Mouse (Mus musculus) midbrain, postnatal 0 days (tissue): Measurements from ENCODE around the gene Col24a1. TPM values are rescaled to one million over a fixed set of nuclear protein-coding genes. Genes with fewer than 3 reads are reported as not detected.

Experiments used
- ATAC-seq: fragments of 200-750 bp; cut with Nextera tagmentation; 2 replicates; pipeline ENCODE4 v1.8.0; 2017; ENCODE audit warnings: moderate number of reproducible peaks, mild to moderate bottlenecking, moderate TSS enrichment, moderate library complexity; ENCODE audit not compliant: low FRiP score
- DNase-seq: peaks from one replicate; pipeline ENCODE4 v3.0.0-alpha.2; 2015; ENCODE audit warnings: low spot score
- H3K27ac ChIP-seq: fragments of 300-500 bp; sonication (generic); 2 replicates; pipeline ENCODE4 v1.5.1; 2014; ENCODE audit warnings: low read depth, mild to moderate bottlenecking, low read length, mixed read lengths
- H3K27me3 ChIP-seq: fragments of 300-500 bp; sonication (generic); 2 replicates; pipeline ENCODE4 v1.6.1; 2014; ENCODE audit warnings: low read length, control low read depth, mixed read lengths; ENCODE audit not compliant: insufficient read depth
- H3K36me3 ChIP-seq: fragments of 300-500 bp; sonication (generic); 2 replicates; pipeline ENCODE4 v1.6.1; 2014; ENCODE audit warnings: low read length, control low read depth, mixed read lengths; ENCODE audit not compliant: insufficient read depth
- H3K4me1 ChIP-seq: fragments of 300-500 bp; sonication (generic); 2 replicates; pipeline ENCODE4 v1.6.1; 2014; ENCODE audit warnings: mild to moderate bottlenecking, control low read depth, antibody characterized with exemption, low read length, mixed read lengths; ENCODE audit not compliant: insufficient read depth
- H3K4me2 ChIP-seq: fragments of 300-500 bp; sonication (generic); 2 replicates; pipeline ENCODE4 v1.6.1; 2014; ENCODE audit warnings: low read depth, mild to moderate bottlenecking, low read length, mixed read lengths; ENCODE audit not compliant: poor library complexity, severe bottlenecking
- H3K4me3 ChIP-seq: fragments of 300-500 bp; sonication (generic); 2 replicates; pipeline ENCODE4 v1.5.1; 2014; ENCODE audit warnings: low read depth, mild to moderate bottlenecking, low read length, moderate library complexity
- H3K9ac ChIP-seq: fragments of 300-500 bp; sonication (generic); replicated peaks from 2 replicates; pipeline ENCODE4 v1.6.1; 2014; ENCODE audit warnings: mild to moderate bottlenecking, low read length, moderate library complexity, mixed read lengths; ENCODE audit not compliant: poor library complexity, severe bottlenecking
- H3K9me3 ChIP-seq: fragments of 300-500 bp; sonication (generic); 2 replicates; pipeline ENCODE4 v1.6.1; 2016; ENCODE audit warnings: low read length, control low read depth
- CTCF ChIP-seq: IDR thresholded peaks from 2 replicates; pipeline ENCODE4 v1.5.1; 2016; ENCODE audit warnings: antibody characterized with exemption, mild to moderate bottlenecking
- WGBS: fragments of 180-500 bp; shearing (Covaris S2); extraction: QIAGEN DNeasy Blood & Tissue Kit; methylation state at CpG from one replicate; pipeline ENCODE4 v1.1.7; 2014; 5-methylcytosine and 5-hydroxymethylcytosine counted together
- polyA plus RNA-seq: library from polyadenylated mRNA; unstranded; fragments of >200 nt; fragmentation: Nextera tagmentation; extraction: Ambion mirVana; gene quantifications from 2 replicates; pipeline ENCODE4 v1.2.1, GENCODE M21; 2015
- total RNA-seq: library from RNA; depleted of rRNA; stranded (reverse); fragments of >200 nt; gene quantifications from 2 replicates; pipeline ENCODE4 v1.2.3, GENCODE M21; 2014

Gene Col24a1
- total and polyA plus RNA-seq, 2 experiments from 2014 or later, result 0.47 to 1.1 TPM

GRCm38 (mm10) chr3:145263131-145263530 is 29.1 kb upstream of the Col24a1 start:
- Histone ChIP-seq H3K36me3 (no peaks in the 10 kb centered on the region), H3K4me2 (no peak overlapping the region), H3K4me3 (no peak overlapping the region), H3K4me1 (no peaks in the 10 kb centered on the region), H3K27me3 (no peaks in the 10 kb centered on the region), H3K27ac (no peak overlapping the region), H3K9ac (no peak overlapping the region), H3K9me3 (no peaks in the 10 kb centered on the region)
- 74% methylated on average over 4 of the region's 4 CpGs for WGBS
- TF ChIP-seq CTCF, result no peak
- no peak for ATAC-seq
- no peak for DNase-seq

- Histone ChIP-seq H3K27ac (no peak overlapping the region), H3K9me3 (no peaks in the 10 kb centered on the region), H3K4me1 (no peaks in the 10 kb centered on the region), H3K27me3 (no peaks in the 10 kb centered on the region), H3K9ac (no peak overlapping the region), H3K4me2 (no peak overlapping the region), H3K4me3 (no peak overlapping the region), H3K36me3 (no peaks in the 10 kb centered on the region)
- DNase-seq (no peak), ATAC-seq (no peak)
- no peak for TF ChIP-seq CTCF
- 91% methylated on average over 7 of the region's 7 CpGs for WGBS
These were observed 24.2 kb upstream of the Col24a1 start for GRCm38 (mm10) chr3:145268066-145268465.

DNA sequence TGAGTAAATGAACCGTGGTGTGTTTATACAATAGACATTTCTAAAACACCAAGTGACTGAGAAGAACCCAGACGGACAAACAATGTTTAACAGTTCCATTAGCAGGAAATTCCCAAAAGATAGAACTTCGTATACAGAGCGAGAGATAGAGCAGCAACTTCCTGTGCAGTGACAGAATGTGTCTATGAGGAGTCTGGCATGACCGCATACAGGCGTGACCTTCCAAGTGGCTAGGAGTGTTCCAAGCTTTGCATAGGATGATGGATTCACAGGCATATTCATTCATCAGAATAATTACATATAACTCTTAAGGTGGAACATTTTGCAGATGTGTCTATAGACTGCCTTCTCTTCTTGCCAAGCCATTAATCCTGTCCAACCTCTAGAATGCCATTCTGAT is 18.1 kb upstream of the Col24a1 start:
- H3K9me3 ChIP-seq, result no peaks in the 10 kb centered on the region
- H3K9ac ChIP-seq, result no peak overlapping the region
- DNase-seq (no peak), ATAC-seq (no peak)
- H3K4me3 ChIP-seq, result no peak overlapping the region
- no peaks in the 10 kb centered on the region for H3K4me1 ChIP-seq
- no peak overlapping the region for H3K4me2 ChIP-seq
- H3K36me3 ChIP-seq, result no peaks in the 10 kb centered on the region
- no peak for TF ChIP-seq CTCF
- no peaks in the 10 kb centered on the region for H3K27me3 ChIP-seq
- no peak overlapping the region for H3K27ac ChIP-seq
- 92% methylated on average over 6 of the region's 6 CpGs for WGBS

GRCm38 (mm10) chr3:145293207-145293606 is 935 bp downstream of the Col24a1 start:
- Histone ChIP-seq H3K9me3 (no peaks in the 10 kb centered on the region), H3K4me1 (peaks cover 7% of the 10 kb centered on the region; the same call in 1 of the 2 replicates), H3K27me3 (no peaks in the 10 kb centered on the region), H3K9ac (peak overlapping the region; percentile 51), H3K4me2 (peak overlapping the region; percentile 83), H3K4me3 (peak overlapping the region; percentile 37), H3K36me3 (no peaks in the 10 kb centered on the region), H3K27ac (no peak overlapping the region)
- WGBS, result 6% methylated on average over 9 of the region's 9 CpGs
- TF ChIP-seq CTCF, result no peak
- ATAC-seq (no peak; the same call in 1 of the 2 replicates), DNase-seq (peak; percentile 28)

GRCm38 (mm10) chr3:145293623-145294307 is 1.5 kb downstream of the Col24a1 start:
- 74% methylated on average over 12 of the region's 12 CpGs for WGBS
- 0 out of 2 replicates have a peak overlapping the region, but pooled peaks have one; percentile 51 for H3K9ac ChIP-seq
- H3K4me1 ChIP-seq, result peaks cover 7% of the 10 kb centered on the region; the same call in 1 of the 2 replicates
- ATAC-seq (0 out of 2 replicates have a peak, but pooled peaks have one; percentile 25), DNase-seq (no peak)
- TF ChIP-seq CTCF, result no peak
- no peaks in the 10 kb centered on the region for H3K9me3 ChIP-seq
- no peaks in the 10 kb centered on the region for H3K36me3 ChIP-seq
- H3K27ac ChIP-seq, result no peak overlapping the region
- no peaks in the 10 kb centered on the region for H3K27me3 ChIP-seq
- peak overlapping the region; percentile 83 for H3K4me2 ChIP-seq
- H3K4me3 ChIP-seq, result peak overlapping the region; percentile 37; the same call in 1 of the 2 replicates

DNA sequence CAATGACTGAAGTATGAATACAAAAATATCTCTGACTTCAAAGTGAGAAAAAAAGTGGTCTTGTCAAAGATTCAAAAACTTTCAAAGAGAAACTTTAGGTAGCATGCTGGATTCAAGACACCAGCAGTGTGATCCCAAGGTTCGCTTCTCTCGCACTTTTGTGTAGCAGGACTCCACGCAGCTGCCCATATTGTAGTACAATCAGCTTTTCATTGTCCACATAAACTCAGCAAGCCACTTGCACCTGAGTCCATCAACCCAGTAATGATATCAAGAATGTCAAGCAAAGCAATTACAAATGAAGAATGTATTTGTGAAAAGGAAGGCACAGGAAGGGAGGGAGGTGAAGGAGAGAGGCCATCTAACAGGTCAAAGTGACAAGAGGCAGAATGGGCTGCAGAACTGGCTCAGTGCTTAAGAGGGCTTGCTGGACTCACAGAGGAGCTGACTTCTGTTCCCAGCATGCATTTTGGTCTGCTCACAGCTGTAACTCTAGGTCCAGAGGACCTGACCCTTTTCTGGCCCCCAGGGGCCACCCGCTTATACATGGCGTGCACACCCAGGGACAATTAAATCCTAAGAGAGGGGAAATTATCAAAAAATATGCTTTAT is 7.8 kb downstream of the Col24a1 start:
- H3K9me3 ChIP-seq, result no peaks in the 10 kb centered on the region

More for the DNA sequence above, 7.8 kb downstream of the Col24a1 start:
- H3K27ac ChIP-seq, result no peak overlapping the region
- no peaks in the 10 kb centered on the region for H3K4me1 ChIP-seq
- TF ChIP-seq CTCF, result no peak
- no peaks in the 10 kb centered on the region for H3K27me3 ChIP-seq
- no peaks in the 10 kb centered on the region for H3K36me3 ChIP-seq
- H3K4me3 ChIP-seq, result no peak overlapping the region
- DNase-seq (no peak), ATAC-seq (no peak)
- 89% methylated on average over 5 of the region's 5 CpGs for WGBS
- no peak overlapping the region for H3K4me2 ChIP-seq
- H3K9ac ChIP-seq, result no peak overlapping the region
